Mouse (Mus musculus) liver, embryonic 14.5 days (tissue): ENCODE measurements around the gene Poc1a.

ENCODE experiments used
- CTCF ChIP-seq: IDR thresholded peaks from 2 replicates; pipeline ENCODE4 v1.5.1; 2016; ENCODE audit warnings: antibody characterized with exemption, low read depth, control low read depth
- EP300 ChIP-seq: IDR thresholded peaks from 2 replicates; pipeline ENCODE4 v1.6.1; 2016; ENCODE audit warnings: antibody characterized with exemption, low read depth

GRCm38 (mm10) chr9:106236818-106237211, 44.0 kb upstream of the Poc1a start:
- TF ChIP-seq CTCF = no peak
- no peak for TF ChIP-seq EP300
